Mouse (Mus musculus): ENCODE data around the gene Gm1123.

The Gm1123 gene

GRCm38 (mm10) chr9:99035575-99035974 lies at the start of gene Gm1123:
TSS of gene Gm1123 (minus strand) at chr9:99035715.
- DNase-seq, result no peak

- DNase-seq, result no peak
Measured at GRCm38 (mm10) chr9:99081718-99082117, 46.2 kb upstream of the Gm1123 start.

- no peak for DNase-seq
Measured at GRCm38 (mm10) chr9:99081308-99081707, 45.8 kb upstream of the Gm1123 start.

GRCm38 (mm10) chr9:99080657-99081056 lies 45.1 kb upstream of the Gm1123 start:
- peak; percentile 17 to 35 for DNase-seq

GRCm38 (mm10) chr9:99074462-99074861 lies 38.9 kb upstream of the Gm1123 start:
- DNase-seq, result no peak

GRCm38 (mm10) chr9:99072538-99072937 lies 37.0 kb upstream of the Gm1123 start:
- no peak for DNase-seq

GRCm38 (mm10) chr9:99065311-99065710 lies 29.8 kb upstream of the Gm1123 start:
- no peak for DNase-seq

GRCm38 (mm10) chr9:99064216-99064615 lies 28.7 kb upstream of the Gm1123 start:
- peak in 1 of 2 experiments; percentile 42 for DNase-seq

- DNase-seq, result peak; percentile 66 to 90
Measured at GRCm38 (mm10) chr9:99062544-99062943, 27.0 kb upstream of the Gm1123 start.

- DNase-seq, result no peak
Measured at GRCm38 (mm10) chr9:99057751-99058150, 22.2 kb upstream of the Gm1123 start.

GRCm38 (mm10) chr9:99049760-99050159 lies 14.2 kb upstream of the Gm1123 start:
- peak in 1 of 2 experiments; percentile 11 for DNase-seq

- peak; percentile 33 to 41 for DNase-seq
Measured at GRCm38 (mm10) chr9:99048724-99049250, 13.3 kb upstream of the Gm1123 start.

GRCm38 (mm10) chr9:99044761-99045160 lies 9.2 kb upstream of the Gm1123 start:
- DNase-seq, result no peak

GRCm38 (mm10) chr9:99042641-99043040 lies 7.1 kb upstream of the Gm1123 start:
- DNase-seq, result no peak

GRCm38 (mm10) chr9:99041994-99042393 lies 6.5 kb upstream of the Gm1123 start:
- DNase-seq, result no peak

GRCm38 (mm10) chr9:99034111-99034510 lies 1.4 kb downstream of the Gm1123 start:
- no peak for DNase-seq

GRCm38 (mm10) chr9:99032031-99032430 lies 3.5 kb downstream of the Gm1123 start:
- DNase-seq, result no peak

GRCm38 (mm10) chr9:99021751-99022150 lies 13.8 kb downstream of the Gm1123 start:
- no peak for DNase-seq

- DNase-seq, result no peak
Measured at GRCm38 (mm10) chr9:99021166-99021565, 14.3 kb downstream of the Gm1123 start.

- peak; percentile 48 to 70 for DNase-seq
Measured at GRCm38 (mm10) chr9:99017679-99018078, 17.8 kb downstream of the Gm1123 start.

- DNase-seq, result no peak
Measured at GRCm38 (mm10) chr9:99016759-99017158, 18.8 kb downstream of the Gm1123 start.

- peak; percentile 23 for DNase-seq
Measured at GRCm38 (mm10) chr9:99016301-99016700, 19.2 kb downstream of the Gm1123 start.

- no peak for DNase-seq
Measured at GRCm38 (mm10) chr9:99009898-99010199, 25.7 kb downstream of the Gm1123 start.

GRCm38 (mm10) chr9:99009069-99009897 lies 26.2 kb downstream of the Gm1123 start:
- DNase-seq, result no peak

GRCm38 (mm10) chr9:99001326-99001725 lies 34.2 kb downstream of the Gm1123 start:
- DNase-seq, result no peak

Data from kidney, postnatal 36 days (tissue).